Mouse (Mus musculus) C2C12 (cell line): ENCODE results near the gene Kif1a.

ENCODE experiments used
- CEBPB ChIP-seq: IDR thresholded peaks from one replicate; pipeline ENCODE4 v1.6.1; 2011; ENCODE audit warnings: low read depth, mild to moderate bottlenecking, control low read depth, moderate library complexity
- CTCF ChIP-seq: IDR thresholded peaks from one replicate; pipeline ENCODE4 v1.5.1; 2011; ENCODE audit not compliant: control insufficient read depth, insufficient read depth, insufficient read length
- MYOD1 ChIP-seq: IDR thresholded peaks from one replicate; pipeline ENCODE4 v1.6.1; 2011; ENCODE audit warnings: low read depth; ENCODE audit not compliant: control insufficient read depth, insufficient read length
- MYOG ChIP-seq: IDR thresholded peaks from one replicate; pipeline ENCODE4 v1.6.1; 2011; ENCODE audit not compliant: control insufficient read depth, insufficient read length; ENCODE audit errors: extremely low read depth

DNA sequence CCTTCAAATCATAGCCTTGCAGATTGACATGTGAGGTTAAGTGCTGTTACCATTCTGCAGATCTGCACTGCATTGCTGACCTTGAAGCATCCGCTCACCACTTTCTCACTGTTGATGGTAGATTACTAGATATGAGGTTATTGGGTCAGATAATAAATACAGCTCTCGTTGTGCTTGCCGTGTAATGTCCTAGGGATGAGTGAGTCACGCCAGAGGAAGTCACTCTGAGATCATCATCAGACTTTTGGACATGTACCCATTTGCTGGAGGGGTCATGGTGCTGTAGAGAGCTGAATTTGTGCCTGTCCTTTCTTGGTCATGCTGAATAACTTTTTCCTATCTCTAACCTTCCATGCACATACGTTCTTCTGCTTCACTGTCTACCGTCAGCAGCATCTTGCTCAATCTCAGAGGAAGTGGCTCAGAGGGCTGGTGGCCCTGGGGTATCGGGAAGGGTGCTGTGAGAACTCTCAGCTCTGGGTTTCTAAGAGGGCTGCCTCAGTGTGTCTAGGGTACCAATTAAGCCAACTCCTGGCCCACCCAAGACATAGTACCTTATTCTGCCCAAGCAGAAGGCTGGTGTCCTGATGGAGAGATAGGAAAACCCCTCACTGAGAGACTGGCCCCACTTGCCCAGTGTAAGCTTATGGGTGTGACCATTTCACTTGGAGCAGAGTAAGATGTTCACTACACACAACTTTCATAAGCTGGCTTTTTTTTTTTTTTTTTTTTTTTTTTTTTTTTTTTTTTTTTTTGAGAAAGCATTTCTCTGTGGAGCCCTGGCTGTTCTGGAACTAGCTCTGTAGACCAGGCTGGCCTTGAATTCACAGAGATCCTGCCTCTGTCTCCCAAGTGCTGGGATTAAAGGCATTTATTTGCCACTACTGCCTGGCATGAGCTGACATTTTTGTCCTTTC lies 129.6 kb downstream of the Kif1a start:
- TF ChIP-seq CTCF, result no peak
- TF ChIP-seq CEBPB, result peak; percentile 22
- no peak for TF ChIP-seq MYOD1
- no peak for TF ChIP-seq MYOG
